Mouse (Mus musculus): ENCODE measurements around the gene Klrg1. TPM values are rescaled to one million over a fixed set of nuclear protein-coding genes. Genes with fewer than 3 reads are reported as not detected.

Klrg1 gene
- polyA plus RNA-seq, 1 experiment from 2014 or later: 0.15 TPM

DNA sequence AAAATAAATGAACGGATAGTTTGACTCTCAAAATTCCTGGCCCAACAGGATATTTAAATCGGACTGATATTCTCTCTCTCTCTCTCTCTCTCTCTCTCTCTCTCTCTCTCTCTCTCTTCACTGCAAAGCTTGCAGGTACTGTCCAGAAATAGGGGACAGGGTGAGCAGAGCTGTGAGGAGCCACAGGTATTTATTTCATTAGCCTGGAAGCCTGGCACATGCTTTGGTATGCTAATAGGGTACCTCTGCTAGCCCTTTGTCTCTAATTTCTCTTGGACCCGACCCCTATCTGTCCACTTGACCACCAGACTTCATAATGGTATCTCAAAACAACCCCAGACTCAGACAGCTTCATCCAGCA, 14.2 kb upstream of the Klrg1 start:
- Histone ChIP-seq H3K27me3 (ENCODE audit: control insufficient read depth, insufficient read depth, low read length) (no peaks in the 10 kb centered on the region), H3K9ac (ENCODE audit: low read length) (peak overlapping the region; percentile 56), H3K4me2 (replicated peaks; ENCODE audit: low read depth) (peak overlapping the region; percentile 61), H3K9me3 (ENCODE audit: control insufficient read depth, low read length) (no peaks in the 10 kb centered on the region), H3K4me1 (replicated peaks; ENCODE audit: control insufficient read depth, insufficient read depth) (no peaks in the 10 kb centered on the region), H3K36me3 (ENCODE audit: control insufficient read depth, insufficient read depth, low read length) (no peaks in the 10 kb centered on the region), H3K27ac (replicated peaks) (no peak overlapping the region), H3K4me3 (ENCODE audit: low read depth, low read length) (peak overlapping the region; percentile 50)
- TF ChIP-seq CTCF (IDR thresholded peaks at IDR 0.05; ENCODE audit: low read depth) (no peak), EP300 (optimal IDR thresholded peaks at IDR 0.05) (no peak)
- DNase-seq (ENCODE audit: low spot score): no peak
- ATAC-seq (ENCODE audit: low FRiP score, low TSS enrichment): no peak
- 32% methylated on average over 3 of the region's 3 CpGs for WGBS

DNA sequence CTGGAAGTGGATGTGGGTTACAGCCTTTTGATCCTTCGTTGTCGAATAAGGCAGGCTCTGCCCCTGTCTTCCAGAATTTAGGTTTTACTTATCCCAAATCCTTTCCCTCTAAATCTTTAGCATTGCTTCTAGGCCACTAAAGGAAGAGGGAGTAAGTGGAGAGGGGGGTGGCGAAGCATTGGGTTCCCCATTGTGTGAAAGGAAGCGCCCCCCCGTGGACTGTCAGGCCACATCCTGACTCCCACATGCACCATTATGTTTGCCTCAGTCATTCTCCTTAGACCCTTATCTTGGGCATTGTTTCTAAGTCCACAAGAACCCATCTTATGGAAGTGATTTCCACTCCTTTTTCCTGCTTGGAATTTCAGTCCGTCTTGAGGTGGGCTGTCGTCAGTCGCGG, 12.6 kb upstream of the Klrg1 start:
- no peak overlapping the region for H3K9ac ChIP-seq (ENCODE audit: low read length)
- H3K36me3 ChIP-seq (ENCODE audit: control insufficient read depth, insufficient read depth, low read length): no peaks in the 10 kb centered on the region
- ATAC-seq (ENCODE audit: low FRiP score, low TSS enrichment): no peak
- no peaks in the 10 kb centered on the region for H3K27me3 ChIP-seq (ENCODE audit: control insufficient read depth, insufficient read depth, low read length)
- no peak for DNase-seq (ENCODE audit: low spot score)
- TF ChIP-seq CTCF (IDR thresholded peaks at IDR 0.05; ENCODE audit: low read depth) (peak; percentile 17; the same call in 1 of the 2 replicates), EP300 (optimal IDR thresholded peaks at IDR 0.05) (no peak)
- H3K4me2 ChIP-seq (replicated peaks; ENCODE audit: low read depth): no peak overlapping the region
- H3K4me3 ChIP-seq (ENCODE audit: low read depth, low read length): no peak overlapping the region
- no peaks in the 10 kb centered on the region for H3K9me3 ChIP-seq (ENCODE audit: control insufficient read depth, low read length)
- no peaks in the 10 kb centered on the region for H3K4me1 ChIP-seq (replicated peaks; ENCODE audit: control insufficient read depth, insufficient read depth)
- H3K27ac ChIP-seq (replicated peaks): no peak overlapping the region
- WGBS: 51% methylated on average over 9 of the region's 9 CpGs

DNA sequence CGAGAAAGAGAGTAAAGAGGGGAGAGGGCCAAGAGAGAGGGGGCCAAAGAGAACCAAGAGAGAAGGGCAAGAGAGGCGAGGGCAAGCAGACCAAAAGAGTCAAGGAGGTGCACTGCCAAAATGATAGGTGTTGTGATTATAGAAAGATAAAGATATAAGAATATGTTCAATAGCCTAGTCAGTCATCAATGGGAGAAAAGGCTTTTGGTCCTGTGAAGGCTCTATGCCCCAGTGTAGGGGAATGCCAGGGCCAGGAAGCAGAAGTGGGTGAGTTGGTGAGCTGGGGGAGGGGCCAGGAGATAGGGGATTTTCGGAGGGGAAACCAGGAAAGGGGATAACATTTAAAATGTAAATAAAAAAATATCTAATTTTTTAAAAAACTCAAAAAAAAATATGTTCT, 11.6 kb upstream of the Klrg1 start:
- Histone ChIP-seq H3K4me3 (ENCODE audit: low read depth, low read length) (no peak overlapping the region), H3K36me3 (ENCODE audit: control insufficient read depth, insufficient read depth, low read length) (no peaks in the 10 kb centered on the region), H3K4me1 (replicated peaks; ENCODE audit: control insufficient read depth, insufficient read depth) (no peaks in the 10 kb centered on the region), H3K4me2 (replicated peaks; ENCODE audit: low read depth) (no peak overlapping the region), H3K27me3 (ENCODE audit: control insufficient read depth, insufficient read depth, low read length) (no peaks in the 10 kb centered on the region), H3K9ac (ENCODE audit: low read length) (no peak overlapping the region), H3K27ac (replicated peaks) (no peak overlapping the region), H3K9me3 (ENCODE audit: control insufficient read depth, low read length) (no peaks in the 10 kb centered on the region)
- 56% methylated on average over 3 of the region's 3 CpGs for WGBS
- no peak for ATAC-seq (ENCODE audit: low FRiP score, low TSS enrichment)
- DNase-seq (ENCODE audit: low spot score): no peak
- TF ChIP-seq EP300 (optimal IDR thresholded peaks at IDR 0.05) (no peak), CTCF (IDR thresholded peaks at IDR 0.05; ENCODE audit: low read depth) (no peak)

DNA sequence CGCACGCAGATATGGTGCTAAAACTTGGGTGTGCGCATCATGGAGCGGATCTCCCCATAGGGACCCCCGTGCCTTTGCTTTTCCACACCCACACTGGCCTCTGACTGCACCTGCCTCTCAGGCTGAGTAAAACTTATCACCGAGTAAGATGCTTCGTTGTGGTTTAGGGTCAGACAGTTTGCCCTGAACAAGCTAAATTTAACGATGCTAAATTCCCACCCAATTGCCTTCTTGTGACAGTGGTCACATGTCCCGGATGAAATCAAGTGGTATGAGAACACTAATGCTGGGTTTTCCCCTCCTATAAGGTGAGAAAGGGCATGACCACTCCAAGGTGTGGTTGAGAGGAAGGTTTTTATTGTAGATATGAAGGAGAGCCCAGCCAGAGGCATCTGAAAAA, 11.1 kb upstream of the Klrg1 start:
- TF ChIP-seq EP300 (optimal IDR thresholded peaks at IDR 0.05): no peak
- no peak for TF ChIP-seq CTCF (IDR thresholded peaks at IDR 0.05; ENCODE audit: low read depth)
- H3K27me3 ChIP-seq (ENCODE audit: control insufficient read depth, insufficient read depth, low read length): no peaks in the 10 kb centered on the region
- no peak overlapping the region for H3K27ac ChIP-seq (replicated peaks)
- no peak overlapping the region for H3K4me3 ChIP-seq (ENCODE audit: low read depth, low read length)
- H3K4me1 ChIP-seq (replicated peaks; ENCODE audit: control insufficient read depth, insufficient read depth): no peaks in the 10 kb centered on the region
- no peaks in the 10 kb centered on the region for H3K9me3 ChIP-seq (ENCODE audit: control insufficient read depth, low read length)
- DNase-seq (ENCODE audit: low spot score) (no peak), ATAC-seq (ENCODE audit: low FRiP score, low TSS enrichment) (no peak)
- no peak overlapping the region for H3K9ac ChIP-seq (ENCODE audit: low read length)
- no peak overlapping the region for H3K4me2 ChIP-seq (replicated peaks; ENCODE audit: low read depth)
- no peaks in the 10 kb centered on the region for H3K36me3 ChIP-seq (ENCODE audit: control insufficient read depth, insufficient read depth, low read length)
- 83% methylated on average over 9 of the region's 9 CpGs for WGBS

DNA sequence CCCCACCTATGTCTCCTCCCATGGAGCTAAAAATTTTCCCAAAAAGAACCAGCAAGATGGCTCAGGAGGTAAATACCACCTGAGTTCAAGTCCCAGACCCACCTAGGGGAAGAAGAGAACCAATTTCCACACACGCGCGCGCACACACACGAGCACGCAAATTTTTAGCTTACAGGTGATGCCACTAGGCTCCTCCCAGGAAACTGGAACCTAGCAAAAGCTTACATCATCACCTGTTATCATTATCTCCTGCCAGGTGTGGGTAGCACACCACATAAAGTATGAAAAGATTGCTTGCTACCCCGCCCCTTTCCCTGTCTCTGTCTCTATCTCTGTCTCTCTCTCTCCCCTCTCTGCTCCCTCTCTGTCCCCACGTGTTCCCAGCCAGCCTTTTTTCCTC, 10.4 kb upstream of the Klrg1 start:
- H3K4me3 ChIP-seq (ENCODE audit: low read depth, low read length): no peak overlapping the region
- no peak overlapping the region for H3K27ac ChIP-seq (replicated peaks)
- H3K36me3 ChIP-seq (ENCODE audit: control insufficient read depth, insufficient read depth, low read length): no peaks in the 10 kb centered on the region
- H3K9ac ChIP-seq (ENCODE audit: low read length): no peak overlapping the region
- ATAC-seq (ENCODE audit: low FRiP score, low TSS enrichment) (no peak), DNase-seq (ENCODE audit: low spot score) (no peak)
- no peaks in the 10 kb centered on the region for H3K27me3 ChIP-seq (ENCODE audit: control insufficient read depth, insufficient read depth, low read length)
- H3K4me1 ChIP-seq (replicated peaks; ENCODE audit: control insufficient read depth, insufficient read depth): no peaks in the 10 kb centered on the region
- no peaks in the 10 kb centered on the region for H3K9me3 ChIP-seq (ENCODE audit: control insufficient read depth, low read length)
- WGBS: 84% methylated on average over 8 of the region's 8 CpGs
- H3K4me2 ChIP-seq (replicated peaks; ENCODE audit: low read depth): no peak overlapping the region
- TF ChIP-seq CTCF (IDR thresholded peaks at IDR 0.05; ENCODE audit: low read depth) (no peak), EP300 (optimal IDR thresholded peaks at IDR 0.05) (no peak)

DNA sequence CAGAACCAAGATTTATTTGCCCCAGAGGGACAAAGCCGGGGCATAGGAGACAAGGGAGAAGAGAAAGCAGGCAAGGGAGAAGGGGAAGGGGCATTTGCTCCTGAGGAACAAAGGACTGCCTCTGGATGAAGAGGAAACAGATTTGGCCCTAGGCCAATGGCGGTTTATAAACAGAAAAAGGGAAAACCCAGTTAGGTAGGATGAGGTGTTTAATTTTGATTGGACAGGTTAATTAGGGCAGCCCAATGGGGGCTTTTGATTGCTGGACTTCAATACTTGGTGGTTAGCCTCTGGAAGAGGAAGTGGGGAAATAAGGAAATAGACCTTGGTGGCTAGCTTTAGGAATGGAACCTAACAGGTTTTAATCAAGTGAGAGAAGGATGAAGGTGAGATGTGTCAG, 9.5 kb upstream of the Klrg1 start:
- DNase-seq (ENCODE audit: low spot score) (no peak), ATAC-seq (ENCODE audit: low FRiP score, low TSS enrichment) (no peak)
- no peaks in the 10 kb centered on the region for H3K36me3 ChIP-seq (ENCODE audit: control insufficient read depth, insufficient read depth, low read length)
- no peaks in the 10 kb centered on the region for H3K4me1 ChIP-seq (replicated peaks; ENCODE audit: control insufficient read depth, insufficient read depth)
- no peak overlapping the region for H3K4me2 ChIP-seq (replicated peaks; ENCODE audit: low read depth)
- 66% methylated on average over 2 of the region's 2 CpGs for WGBS
- H3K9me3 ChIP-seq (ENCODE audit: control insufficient read depth, low read length): no peaks in the 10 kb centered on the region
- H3K27ac ChIP-seq (replicated peaks): no peak overlapping the region
- H3K9ac ChIP-seq (ENCODE audit: low read length): no peak overlapping the region
- TF ChIP-seq CTCF (IDR thresholded peaks at IDR 0.05; ENCODE audit: low read depth) (no peak), EP300 (optimal IDR thresholded peaks at IDR 0.05) (no peak)
- no peaks in the 10 kb centered on the region for H3K27me3 ChIP-seq (ENCODE audit: control insufficient read depth, insufficient read depth, low read length)
- no peak overlapping the region for H3K4me3 ChIP-seq (ENCODE audit: low read depth, low read length)
